Mouse (Mus musculus) cerebellum, postnatal 36 days (tissue): ENCODE measurements around the gene Ifna9.
"Not testable (repeated sequence)": the region's sequence is repeated elsewhere in the genome, so short reads cannot be mapped to it uniquely, and the experiment has no call there.

Experiments
- DNase-seq, 2 experiments: peaks; one replicate each; pipeline ENCODE4 v3.0.0; 2021 to 2022; ENCODE audit warnings: mixed read lengths in 2 of 2

Gene Ifna9

GRCm38 (mm10) chr4:88592285-88592684, at the start of gene Ifna9:
Gene Ifna9 (minus strand): TSS chr4:88592385.
- no peak for DNase-seq

DNA sequence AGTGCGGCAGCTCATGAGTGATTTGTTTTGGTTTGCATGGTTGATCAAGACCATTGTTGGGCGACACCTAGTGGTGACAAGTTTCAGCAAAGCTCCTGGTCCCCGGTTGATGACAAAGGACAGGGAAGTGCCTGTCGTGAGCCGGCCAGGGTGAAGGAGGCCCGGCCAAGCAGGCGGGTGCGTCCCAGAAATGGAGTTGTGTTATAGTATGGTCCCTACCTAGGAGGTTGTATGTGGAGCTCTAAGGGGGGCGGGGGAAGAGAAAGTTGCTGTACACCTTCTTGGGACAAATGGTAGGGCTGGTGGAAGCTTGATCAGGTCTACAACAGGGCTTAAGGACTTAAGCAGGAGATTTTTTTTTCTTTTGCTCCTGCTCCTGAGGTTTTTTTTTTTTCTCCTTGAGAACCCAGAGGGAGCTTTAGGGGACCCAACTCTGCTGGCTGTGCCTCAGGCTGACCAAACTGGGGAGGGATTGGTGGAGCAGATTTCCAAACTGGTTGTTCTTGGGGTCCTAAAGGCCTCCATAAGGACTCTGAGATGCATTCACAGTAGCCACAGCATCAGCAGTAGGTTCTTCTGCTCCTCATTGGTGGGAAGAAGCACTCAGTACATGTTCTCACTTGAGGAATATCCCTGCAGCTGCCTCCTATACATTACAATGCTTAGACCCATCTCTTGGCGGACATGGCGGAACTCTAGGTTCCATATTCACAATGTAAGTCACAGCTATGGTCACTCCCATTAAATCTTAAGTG, 49.1 kb upstream of the Ifna9 start:
- DNase-seq = peak; percentile 85 to 96

DNA sequence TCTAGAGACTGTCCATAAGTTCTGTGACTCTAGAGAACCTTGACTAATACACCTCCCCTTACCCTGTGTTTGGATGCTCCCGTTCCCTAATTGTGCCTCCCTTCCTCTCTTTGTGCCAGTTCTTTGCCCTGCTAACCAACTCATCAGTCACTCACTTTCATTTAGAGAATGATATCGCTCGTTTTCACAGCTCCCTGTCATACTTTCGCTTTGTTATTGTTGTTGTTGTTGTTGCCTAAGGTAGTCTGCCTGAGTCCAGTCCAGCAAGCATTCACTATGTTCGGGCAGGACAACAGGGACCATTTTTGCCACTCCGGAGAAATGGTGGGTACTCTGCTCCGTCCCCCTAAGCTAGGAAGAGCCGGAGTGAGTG, 48.5 kb upstream of the Ifna9 start:
- DNase-seq = no peak

- no peak for DNase-seq
Observed at GRCm38 (mm10) chr4:88634311-88634710, 42.1 kb upstream of the Ifna9 start, which contains the start of gene C87499. Gene C87499 (minus strand): TSS chr4:88634411.

- no peak for DNase-seq
Observed at GRCm38 (mm10) chr4:88603276-88603675, 11.1 kb upstream of the Ifna9 start, which contains the start of gene Ifna12. Gene Ifna12 (minus strand): TSS chr4:88603376.

GRCm38 (mm10) chr4:88571698-88572097, 20.5 kb downstream of the Ifna9 start, which contains the start of gene Ifna14:
Gene Ifna14 (minus strand): TSS chr4:88571798.
- no peak for DNase-seq

DNA sequence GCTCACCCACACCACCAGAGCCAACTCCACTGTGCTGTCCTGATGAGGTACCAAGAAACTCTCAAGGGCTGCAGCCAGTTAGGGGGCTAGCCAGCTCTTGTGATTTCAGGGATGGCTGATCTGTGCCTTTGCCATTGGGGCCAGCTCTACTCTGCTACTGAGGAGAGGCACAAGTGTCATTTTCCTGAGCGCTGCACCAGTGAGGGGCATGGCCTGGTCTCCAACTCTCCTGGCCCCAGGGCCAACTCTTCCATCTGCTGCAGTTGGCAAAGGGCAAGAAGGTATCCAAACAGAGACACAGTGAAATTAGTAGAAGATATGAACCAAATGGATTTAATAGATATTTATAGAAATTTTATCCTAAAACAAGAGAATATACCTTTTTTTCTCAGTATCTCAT, 30.4 kb downstream of the Ifna9 start:
- peak; percentile 60 to 69 for DNase-seq

DNA sequence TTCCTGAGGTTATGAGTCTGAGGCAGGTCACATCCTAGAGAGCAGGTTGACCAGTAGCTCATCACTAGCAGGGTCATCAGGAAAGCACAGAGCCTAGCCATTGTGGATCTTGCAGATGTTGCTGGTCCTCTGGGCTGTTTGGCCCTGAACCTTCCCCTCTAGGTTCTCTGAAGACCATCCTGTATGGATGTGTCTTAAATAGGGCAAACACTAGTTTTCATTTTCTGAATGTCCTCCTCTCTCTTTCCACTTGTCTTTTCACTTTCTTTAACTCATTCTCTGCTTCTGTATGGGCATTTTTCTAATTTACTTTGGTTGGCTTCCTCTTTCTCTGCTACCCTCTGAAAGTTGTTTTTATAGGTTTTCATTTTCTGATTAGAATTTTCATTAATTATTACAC, 34.0 kb downstream of the Ifna9 start, which contains the start of gene Ifna15:
Ifna15 (minus strand) TSS at position 101 of the 400 bp plus-strand sequence.
- DNase-seq = not testable (repeated sequence)

GRCm38 (mm10) chr4:88550161-88550945, 41.8 kb downstream of the Ifna9 start:
- DNase-seq = peak; percentile 64 to 65

DNA sequence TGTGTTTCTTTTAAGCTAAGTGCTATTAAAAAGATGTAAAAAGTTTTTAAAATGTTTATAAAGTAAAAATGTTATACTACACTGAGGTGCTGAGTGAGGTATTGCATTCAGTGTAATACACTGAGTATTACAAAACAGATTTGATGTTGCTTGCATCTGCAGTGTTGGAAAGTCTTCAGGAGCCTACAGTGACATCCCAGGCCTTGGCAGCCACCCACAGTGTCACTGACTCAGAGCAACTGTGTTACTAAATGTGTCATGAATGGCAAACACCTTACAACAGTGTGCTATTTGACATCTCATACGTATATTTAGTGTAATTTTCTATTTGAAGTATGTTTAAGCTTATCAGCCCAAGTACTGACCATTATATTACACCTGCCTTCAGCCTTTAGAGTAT, 44.2 kb downstream of the Ifna9 start:
- peak; percentile 65 to 69 for DNase-seq

GRCm38 (mm10) chr4:88543649-88544234, 48.4 kb downstream of the Ifna9 start:
- no peak for DNase-seq
